Mouse (Mus musculus) brain, embryonic 14.5 days (tissue): ENCODE results near the gene Hspa4.

ENCODE experiments used
- CTCF ChIP-seq: fragments of 200-500 bp; IDR thresholded peaks from 2 replicates; pipeline ENCODE4 v1.5.1; 2012; ENCODE audit warnings: inconsistent platforms, mild to moderate bottlenecking, moderate library complexity, borderline replicate concordance; ENCODE audit not compliant: insufficient read depth, insufficient read length; ENCODE audit errors: extremely low read depth
- POLR2A ChIP-seq: fragments of 200-500 bp; IDR thresholded peaks from 2 replicates; pipeline ENCODE4 v1.6.1; 2012; ENCODE audit warnings: mild to moderate bottlenecking, inconsistent platforms, borderline replicate concordance; ENCODE audit not compliant: poor library complexity, insufficient read depth, insufficient read length, severe bottlenecking; ENCODE audit errors: extremely low read depth

DNA sequence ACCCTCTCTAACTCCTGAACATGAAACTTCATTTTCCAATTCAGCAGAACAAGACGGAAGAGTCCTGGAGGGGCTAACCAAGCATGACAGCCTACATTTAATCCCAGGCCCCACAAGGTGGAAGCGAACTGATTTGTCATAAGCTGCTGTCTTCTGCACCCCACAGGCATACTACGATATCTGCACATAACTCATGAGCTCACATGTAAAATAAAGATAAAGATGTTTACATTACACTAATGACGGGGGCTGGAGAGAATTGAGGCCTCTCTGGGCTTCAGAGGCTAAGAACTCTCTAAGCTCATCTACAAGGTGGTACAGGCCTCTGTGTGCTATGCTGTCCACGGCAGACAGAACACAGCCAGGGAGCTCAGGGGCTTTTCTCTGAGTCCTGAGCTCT lies 5.8 kb downstream of the Hspa4 start:
- no peak for TF ChIP-seq CTCF
- TF ChIP-seq POLR2A = no peak
